Mouse (Mus musculus): ENCODE results near the gene Bola2.
A peak's percentile ranks its signal among the peaks of the same experiment; 100 is the strongest.
"Not testable (repeated sequence)": the region's sequence is repeated elsewhere in the genome, so short reads cannot be mapped to it uniquely, and the experiment has no call there.

Bola2 gene

GRCm38 (mm10) chr7:126695210-126695611, at the start of gene Bola2:
Bola2 (plus strand) TSS chr7:126695401.
- DNase-seq (ENCODE audit: low read depth, low spot score), result peak; percentile 92

GRCm38 (mm10) chr7:126645708-126646107, 49.5 kb upstream of the Bola2 start:
- no peak for DNase-seq (ENCODE audit: low read depth, low spot score)

- peak; percentile 41 for DNase-seq (ENCODE audit: low read depth, low spot score)
These were observed 46.7 kb upstream of the Bola2 start for GRCm38 (mm10) chr7:126648486-126648885.

- peak; percentile 96 for DNase-seq (ENCODE audit: low read depth, low spot score)
These were observed 45.8 kb upstream of the Bola2 start, which contains the start of gene Sgf29 for GRCm38 (mm10) chr7:126649231-126650051. Sgf29 (plus strand) TSS chr7:126649309.

- DNase-seq (ENCODE audit: low read depth, low spot score), result no peak
These were observed 44.3 kb upstream of the Bola2 start for GRCm38 (mm10) chr7:126650852-126651251.

- DNase-seq (ENCODE audit: low read depth, low spot score), result peak; percentile 39
These were observed 41.2 kb upstream of the Bola2 start for GRCm38 (mm10) chr7:126653991-126654390.

GRCm38 (mm10) chr7:126655695-126656094, 39.5 kb upstream of the Bola2 start:
- peak; percentile 78 for DNase-seq (ENCODE audit: low read depth, low spot score)

GRCm38 (mm10) chr7:126657522-126657921, 37.7 kb upstream of the Bola2 start:
- DNase-seq (ENCODE audit: low read depth, low spot score), result no peak

- no peak for DNase-seq (ENCODE audit: low read depth, low spot score)
These were observed 35.4 kb upstream of the Bola2 start for GRCm38 (mm10) chr7:126659771-126660170.

- no peak for DNase-seq (ENCODE audit: low read depth, low spot score)
These were observed 31.6 kb upstream of the Bola2 start for GRCm38 (mm10) chr7:126663646-126664045.

GRCm38 (mm10) chr7:126665269-126665668, 29.9 kb upstream of the Bola2 start:
- DNase-seq (ENCODE audit: low read depth, low spot score), result no peak

- no peak for DNase-seq (ENCODE audit: low read depth, low spot score)
These were observed 27.6 kb upstream of the Bola2 start for GRCm38 (mm10) chr7:126667495-126668090.

- no peak for DNase-seq (ENCODE audit: low read depth, low spot score)
These were observed 26.7 kb upstream of the Bola2 start for GRCm38 (mm10) chr7:126668452-126668851.

GRCm38 (mm10) chr7:126670152-126670551, 25.0 kb upstream of the Bola2 start:
- no peak for DNase-seq (ENCODE audit: low read depth, low spot score)

- no peak for DNase-seq (ENCODE audit: low read depth, low spot score)
These were observed 23.1 kb upstream of the Bola2 start for GRCm38 (mm10) chr7:126672111-126672510.

- DNase-seq (ENCODE audit: low read depth, low spot score), result no peak
These were observed 20.1 kb upstream of the Bola2 start for GRCm38 (mm10) chr7:126675104-126675503.

GRCm38 (mm10) chr7:126676207-126676606, 19.0 kb upstream of the Bola2 start, which contains the start of gene Sult1a1:
Sult1a1 (minus strand) TSS chr7:126676432.
- DNase-seq (ENCODE audit: low read depth, low spot score), result no peak

GRCm38 (mm10) chr7:126676631-126677220, 18.5 kb upstream of the Bola2 start:
- no peak for DNase-seq (ENCODE audit: low read depth, low spot score)

- DNase-seq (ENCODE audit: low read depth, low spot score), result no peak
These were observed 16.5 kb upstream of the Bola2 start for GRCm38 (mm10) chr7:126678545-126679341.

- no peak for DNase-seq (ENCODE audit: low read depth, low spot score)
These were observed 15.5 kb upstream of the Bola2 start for GRCm38 (mm10) chr7:126679683-126680082.

GRCm38 (mm10) chr7:126681221-126681620, 14.0 kb upstream of the Bola2 start:
- no peak for DNase-seq (ENCODE audit: low read depth, low spot score)

GRCm38 (mm10) chr7:126688156-126688555, 7.0 kb upstream of the Bola2 start:
- DNase-seq (ENCODE audit: low read depth, low spot score), result not testable (repeated sequence)

All from CD4-positive helper T cell, adult 2 months (primary cell).